Mouse (Mus musculus) B cell, adult (primary cell): ENCODE results near the gene Catsperb. TPM values are rescaled to one million over a fixed set of nuclear protein-coding genes. Genes with fewer than 3 reads are reported as not detected.

Experiments used
- total RNA-seq: library from RNA; stranded (reverse); gene quantifications from 4 replicates; pipeline ENCODE4 v1.2.4, GENCODE M21; 2023; ENCODE audit not compliant: inconsistent age

The Catsperb gene
- not detected in 4 replicates for total RNA-seq

GRCm38 (mm10) chr12:101404353-101404752 is at the start of gene Catsperb:
Gene Catsperb (plus strand): TSS chr12:101404653.

